Mouse (Mus musculus) ES-E14 (cell line): ENCODE data around the gene 2300002M23Rik. TPM values are rescaled to one million over a fixed set of nuclear protein-coding genes. Genes with fewer than 3 reads are reported as not detected.
A peak's percentile ranks its signal among the peaks of the same experiment; 100 is the strongest.

Experiments
- DNase-seq: peaks from one replicate; pipeline ENCODE4 v3.0.0-alpha.2; 2013; ENCODE audit warnings: low read depth, low spot score
- H3K27ac ChIP-seq: 2 replicates; pipeline ENCODE4 v1.5.1; 2012; ENCODE audit warnings: low read depth, mild to moderate bottlenecking, low read length, moderate library complexity, mixed read lengths; ENCODE audit not compliant: poor library complexity, insufficient read depth, severe bottlenecking
- H3K36me3 ChIP-seq: 2 replicates; pipeline ENCODE4 v1.6.1; 2012; ENCODE audit warnings: mild to moderate bottlenecking, low read length, moderate library complexity, mixed read lengths; ENCODE audit not compliant: control insufficient read depth, poor library complexity, insufficient read depth, severe bottlenecking
- H3K4me1 ChIP-seq, 2 experiments: fragments of 150-350 bp in 1 of 2; sonication (generic) in 1 of 2; 2 replicates each; pipeline ENCODE4 v1.6.1; 2012; ENCODE audit warnings: low read length in 2 of 2, mild to moderate bottlenecking in 1 of 2, mixed read lengths in 1 of 2; ENCODE audit not compliant: control insufficient read depth in 2 of 2, insufficient read depth in 2 of 2, poor library complexity in 1 of 2
- H3K4me3 ChIP-seq, 2 experiments: fragments of 150-350 bp in 1 of 2; sonication (generic) in 1 of 2; 2 replicates each; pipeline ENCODE4 v1.5.1; 2012; ENCODE audit warnings: low read length in 2 of 2, low read depth in 1 of 2, mild to moderate bottlenecking in 1 of 2, mixed read lengths in 1 of 2; ENCODE audit not compliant: insufficient read depth in 1 of 2, poor library complexity in 1 of 2, severe bottlenecking in 1 of 2
- H3K9ac ChIP-seq: 2 replicates; pipeline ENCODE4 v1.6.1; 2012; ENCODE audit warnings: low read depth, mild to moderate bottlenecking, low read length, mixed read lengths; ENCODE audit not compliant: poor library complexity, insufficient read depth, severe bottlenecking
- H3K9me3 ChIP-seq: fragments of 150-350 bp; sonication (generic); 2 replicates; pipeline ENCODE4 v1.6.1; 2012; ENCODE audit warnings: low read depth, mild to moderate bottlenecking, low read length; ENCODE audit not compliant: control insufficient read depth, insufficient read depth
- CHD2 ChIP-seq: IDR thresholded peaks from 2 replicates; pipeline ENCODE4 v1.6.1; 2014; ENCODE audit warnings: mild to moderate bottlenecking, low read depth, low read length, inconsistent platforms
- HCFC1 ChIP-seq: IDR thresholded peaks from 2 replicates; pipeline ENCODE4 v1.6.1; 2012; ENCODE audit warnings: low read length, inconsistent platforms, borderline replicate concordance; ENCODE audit not compliant: insufficient read depth
- MAFK ChIP-seq: IDR thresholded peaks from 2 replicates; pipeline ENCODE4 v1.6.1; 2014; ENCODE audit warnings: mild to moderate bottlenecking, low read depth, low read length, inconsistent platforms; ENCODE audit not compliant: insufficient read depth
- ZC3H11A ChIP-seq: IDR thresholded peaks from 2 replicates; pipeline ENCODE4 v1.6.1; 2012; ENCODE audit warnings: low read depth, mild to moderate bottlenecking, inconsistent platforms, low read length, borderline replicate concordance
- ZNF384 ChIP-seq: IDR thresholded peaks from 2 replicates; pipeline ENCODE4 v1.6.1; 2012; ENCODE audit warnings: low read depth, low read length, inconsistent platforms
- in situ Hi-C, 2 experiments: fragments of 600-800 bp; cut with MboI; formaldehyde crosslinking; loops; one replicate each; pipeline ENCODE4 v1.15.1; 2025; ENCODE audit warnings: low sequenced_read_pairs in 2 of 2, inconsistent platforms in 1 of 2; ENCODE audit not compliant: unreplicated experiment in 2 of 2
- total RNA-seq: library from RNA; depleted of rRNA; stranded (reverse); fragments of 300-350 nt; gene quantifications from 2 replicates; pipeline ENCODE4 v1.2.3, GENCODE M21; 2012

Gene 2300002M23Rik
- total RNA-seq, 1 experiment: 0.22 TPM

DNA sequence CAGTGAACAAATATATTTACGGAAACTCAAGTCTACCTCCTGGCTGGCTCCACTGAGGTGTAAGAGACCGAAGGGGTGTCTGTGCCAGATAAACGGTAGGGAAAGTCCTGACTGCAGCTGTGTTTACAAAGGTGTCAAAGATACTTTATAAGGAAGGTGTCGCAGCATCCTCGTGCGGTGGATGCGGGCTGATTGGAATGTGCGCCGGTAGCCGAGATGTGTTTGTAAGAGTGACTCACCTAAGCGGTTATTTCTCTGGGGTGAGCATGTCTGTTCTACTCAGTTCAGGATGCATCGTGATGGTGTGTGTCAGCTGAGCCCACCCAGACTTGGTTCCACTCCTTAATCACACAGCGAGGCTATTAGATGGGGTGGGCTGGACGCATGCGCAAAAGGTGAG lies 24.5 kb downstream of the 2300002M23Rik start:
- no peak for DNase-seq
- TF ChIP-seq ZNF384: no peak
- no peak for TF ChIP-seq ZC3H11A
- no peak for TF ChIP-seq HCFC1
- TF ChIP-seq MAFK: no peak
- TF ChIP-seq CHD2: no peak
- Histone ChIP-seq H3K9ac (no peak overlapping the region), H3K27ac (no peak overlapping the region), H3K9me3 (no peaks in the 10 kb centered on the region), H3K36me3 (no peaks in the 10 kb centered on the region), H3K4me1 (peaks cover 12 to 24% of the 10 kb centered on the region in 2 experiments; a peak in 3 of 4 replicates), H3K4me3 (no peak overlapping the region)
- in situ Hi-C loops: no loop called here

DNA sequence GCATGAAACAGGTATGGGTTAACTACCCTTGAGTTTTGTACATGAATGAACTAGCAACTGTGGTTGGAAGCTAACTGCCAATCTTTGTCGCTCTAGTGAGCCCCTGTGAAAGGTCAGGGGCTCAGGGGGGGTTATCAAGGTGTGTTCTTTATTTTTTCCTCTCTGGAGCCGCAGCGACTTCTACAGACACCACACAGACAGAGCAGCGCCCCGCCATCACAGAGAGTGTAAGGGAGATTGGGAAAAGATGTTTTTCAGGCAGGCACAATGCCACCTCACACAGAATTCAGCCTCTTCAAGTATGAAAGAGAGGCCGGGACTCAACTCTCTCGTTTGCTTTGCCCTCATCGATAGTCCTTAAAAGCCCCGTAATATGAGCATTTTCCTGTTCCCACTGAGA lies 24.9 kb downstream of the 2300002M23Rik start:
- no peak for DNase-seq
- no peaks in the 10 kb centered on the region for H3K36me3 ChIP-seq
- H3K27ac ChIP-seq: no peak overlapping the region

DNA sequence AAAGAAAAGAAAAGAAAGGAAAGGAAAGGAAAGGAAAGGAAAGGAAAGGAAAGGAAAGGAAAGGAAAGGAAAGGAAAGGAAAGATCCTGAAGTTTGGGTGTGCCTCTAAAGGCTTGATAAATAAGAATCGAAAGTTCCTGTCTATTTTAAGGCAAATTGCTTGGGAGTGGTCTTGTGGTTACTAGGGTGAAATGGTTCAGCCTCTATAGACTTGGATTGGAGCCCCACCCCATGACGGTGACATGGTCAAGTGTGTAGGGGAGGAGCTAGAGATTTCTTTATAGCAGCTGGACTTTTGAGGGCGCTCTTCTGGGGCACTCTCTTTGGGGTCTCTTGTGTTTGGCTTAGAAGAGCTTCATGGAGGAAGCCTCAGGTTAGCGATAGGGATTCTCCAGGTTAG lies 26.5 kb downstream of the 2300002M23Rik start:
- H3K4me3 ChIP-seq: 0 out of 4 replicates have a peak overlapping the region, but pooled peaks of 1 of the 2 experiments have one; percentile 6
- no peak overlapping the region for H3K9ac ChIP-seq
- peak overlapping the region; percentile 50; the same call in 1 of the 2 replicates for H3K27ac ChIP-seq
- no peaks in the 10 kb centered on the region for H3K36me3 ChIP-seq
- DNase-seq: no peak
- peaks cover 12 to 24% of the 10 kb centered on the region in 2 experiments; a peak in 3 of 4 replicates for H3K4me1 ChIP-seq
- in situ Hi-C loops: no loop called here
- TF ChIP-seq HCFC1 (no peak), ZNF384 (0 out of 2 replicates have a peak, but pooled peaks have one; percentile 61)
- H3K9me3 ChIP-seq: no peaks in the 10 kb centered on the region

More for the DNA sequence above, 24.9 kb downstream of the 2300002M23Rik start:
- TF ChIP-seq MAFK: no peak
- TF ChIP-seq HCFC1: no peak
- H3K4me1 ChIP-seq: peaks cover 12 to 24% of the 10 kb centered on the region in 2 experiments; a peak in 3 of 4 replicates
- H3K9me3 ChIP-seq: no peaks in the 10 kb centered on the region
- peak overlapping the region; percentile 31; the same call in 1 of the 2 replicates for H3K9ac ChIP-seq
- in situ Hi-C loops: no loop called here
- H3K4me3 ChIP-seq: no peak overlapping the region

DNA sequence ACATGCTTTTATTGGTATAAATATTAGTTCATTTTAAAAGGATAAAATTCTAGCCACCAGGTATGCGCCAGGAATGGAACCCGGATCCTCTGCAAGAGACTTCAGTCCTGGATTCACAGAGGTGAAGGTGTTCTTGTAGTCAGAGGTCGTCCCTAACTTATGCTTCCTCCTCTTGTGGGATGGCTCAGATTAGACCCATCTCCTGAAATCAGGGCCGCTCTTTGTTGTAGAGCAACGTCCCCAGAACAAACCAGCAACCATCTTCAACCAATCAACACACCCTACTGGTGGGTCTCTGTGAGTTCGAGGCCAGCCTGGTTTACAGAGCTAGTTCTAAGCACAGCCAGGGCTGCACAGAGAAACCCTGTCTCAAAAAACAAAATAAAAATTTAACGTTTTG lies 27.2 kb downstream of the 2300002M23Rik start:
- no peak overlapping the region for H3K9ac ChIP-seq
- H3K9me3 ChIP-seq: no peaks in the 10 kb centered on the region
- no peak for DNase-seq
- no peak overlapping the region; the same call in 1 of the 2 replicates for H3K27ac ChIP-seq
- TF ChIP-seq MAFK (no peak), CHD2 (no peak), ZNF384 (no peak), HCFC1 (no peak), ZC3H11A (no peak)
- H3K4me3 ChIP-seq: no peak overlapping the region
- H3K4me1 ChIP-seq: peaks cover 12 to 24% of the 10 kb centered on the region in 2 experiments; a peak in 3 of 4 replicates
- H3K36me3 ChIP-seq: no peaks in the 10 kb centered on the region
- in situ Hi-C loops: no loop called here

DNA sequence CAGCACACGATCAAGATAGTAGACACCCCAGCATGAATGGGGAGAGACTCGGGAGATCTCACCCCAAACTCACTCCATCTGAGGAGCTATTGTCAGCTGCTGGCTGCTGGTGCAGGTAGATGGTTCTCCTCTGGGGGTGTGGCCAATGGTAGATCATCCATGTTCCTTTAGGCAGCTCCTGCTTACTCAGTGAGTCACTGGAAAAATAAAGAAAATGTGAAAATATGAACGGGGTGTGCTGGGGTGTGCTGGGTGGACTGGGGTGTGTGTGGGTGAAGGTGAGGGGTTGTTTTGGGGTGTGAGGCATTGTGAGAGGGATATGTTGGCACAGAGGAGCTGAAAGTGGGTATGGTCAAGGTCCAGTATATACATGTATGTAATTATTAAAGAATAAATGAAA lies 30.1 kb downstream of the 2300002M23Rik start:
- no peaks in the 10 kb centered on the region for H3K36me3 ChIP-seq
- in situ Hi-C loops: no loop called here
- H3K4me3 ChIP-seq: no peak overlapping the region
- H3K9ac ChIP-seq: no peak overlapping the region
- H3K4me1 ChIP-seq: peaks cover 10 to 11% of the 10 kb centered on the region in 2 experiments; a peak in 3 of 4 replicates
- H3K9me3 ChIP-seq: no peaks in the 10 kb centered on the region
- no peak for DNase-seq
- TF ChIP-seq ZC3H11A (no peak), HCFC1 (no peak), MAFK (no peak), CHD2 (no peak), ZNF384 (no peak)
- H3K27ac ChIP-seq: no peak overlapping the region
